Mouse (Mus musculus): ENCODE measurements around the gene Calu. TPM values are rescaled to one million over a fixed set of nuclear protein-coding genes. Genes with fewer than 3 reads are reported as not detected.

The Calu gene
- 261 and 265 TPM in 2 replicates for polyA plus RNA-seq (2016; fragmentation: Nextera tagmentation; extraction: Ambion mirVana)

GRCm38 (mm10) chr6:29347665-29348370 is at the start of gene Calu:
Calu (plus strand) TSS chr6:29348069.
- Histone ChIP-seq H3K27me3 (0 out of 2 replicates have a peak, but pooled peaks cover 4% of the 10 kb centered on the region), H3K9ac (peak within 1 kb of the TSS; percentile 77), H3K27ac (peak within 1 kb of the TSS; percentile 76), H3K4me2 (replicated peaks) (peak within 1 kb of the TSS; percentile 75), H3K9me3 (replicated peaks) (no peaks in the 10 kb centered on the region), H3K36me3 (no peaks in the 10 kb centered on the region), H3K4me1 (peaks cover 11% of the 10 kb centered on the region), H3K4me3 (peak within 1 kb of the TSS; percentile 73)
- WGBS = under 1% methylated on average over 55 of the region's 55 CpGs
- peak; percentile 100 for ATAC-seq (ENCODE audit: low FRiP score)

GRCm38 (mm10) chr6:29299112-29299511 is 48.8 kb upstream of the Calu start:
- H3K36me3 ChIP-seq = no peaks in the 10 kb centered on the region
- H3K4me1 ChIP-seq = no peaks in the 10 kb centered on the region
- no peak for ATAC-seq (ENCODE audit: low FRiP score)
- WGBS = 80% methylated on average over 2 of the region's 2 CpGs
- H3K9ac ChIP-seq = no peak overlapping the region
- no peaks in the 10 kb centered on the region for H3K9me3 ChIP-seq (replicated peaks)
- H3K4me2 ChIP-seq (replicated peaks) = no peak overlapping the region
- no peaks in the 10 kb centered on the region for H3K27me3 ChIP-seq
- no peak overlapping the region for H3K4me3 ChIP-seq
- H3K27ac ChIP-seq = no peak overlapping the region

GRCm38 (mm10) chr6:29303251-29303650 is 44.6 kb upstream of the Calu start:
- no peak overlapping the region for H3K9ac ChIP-seq
- H3K27me3 ChIP-seq = no peaks in the 10 kb centered on the region
- no peak overlapping the region for H3K4me3 ChIP-seq
- H3K4me1 ChIP-seq = no peaks in the 10 kb centered on the region
- H3K9me3 ChIP-seq (replicated peaks) = no peaks in the 10 kb centered on the region
- no peak for ATAC-seq (ENCODE audit: low FRiP score)
- H3K4me2 ChIP-seq (replicated peaks) = no peak overlapping the region
- H3K27ac ChIP-seq = no peak overlapping the region
- H3K36me3 ChIP-seq = no peaks in the 10 kb centered on the region

DNA sequence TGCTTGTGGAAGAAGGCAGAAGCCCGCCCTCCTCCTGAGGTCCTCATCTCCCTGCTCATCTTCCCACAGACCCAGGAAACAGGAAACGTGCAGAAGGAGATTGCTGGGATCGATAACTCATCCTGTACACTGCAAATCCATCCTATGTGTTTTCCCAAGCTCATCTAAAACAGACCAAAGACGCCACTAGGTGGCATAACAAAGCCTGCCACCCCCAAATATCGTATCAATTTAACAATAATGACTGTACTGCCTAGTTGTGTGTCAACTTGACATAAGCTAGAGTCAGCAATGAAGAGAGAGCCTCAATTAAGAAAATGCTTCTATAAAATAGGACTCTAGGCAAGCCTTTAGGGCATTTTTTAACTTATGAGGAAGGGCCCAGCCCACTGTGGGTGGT is 44.1 kb upstream of the Calu start:
- H3K36me3 ChIP-seq = no peaks in the 10 kb centered on the region
- no peak overlapping the region for H3K4me2 ChIP-seq (replicated peaks)
- H3K27ac ChIP-seq = no peak overlapping the region
- no peaks in the 10 kb centered on the region for H3K9me3 ChIP-seq (replicated peaks)
- H3K27me3 ChIP-seq = no peaks in the 10 kb centered on the region
- H3K4me1 ChIP-seq = no peaks in the 10 kb centered on the region
- no peak overlapping the region for H3K4me3 ChIP-seq
- ATAC-seq (ENCODE audit: low FRiP score) = no peak
- 49% methylated on average over 5 of the region's 5 CpGs for WGBS
- H3K9ac ChIP-seq = no peak overlapping the region

- Histone ChIP-seq H3K4me2 (replicated peaks) (no peak overlapping the region), H3K9ac (no peak overlapping the region), H3K27ac (no peak overlapping the region), H3K9me3 (replicated peaks) (no peaks in the 10 kb centered on the region), H3K4me1 (no peaks in the 10 kb centered on the region), H3K4me3 (no peak overlapping the region), H3K36me3 (no peaks in the 10 kb centered on the region), H3K27me3 (no peaks in the 10 kb centered on the region)
- ATAC-seq (ENCODE audit: low FRiP score) = no peak
- WGBS = 74% methylated on average over 4 of the region's 4 CpGs
These were observed 42.4 kb upstream of the Calu start for GRCm38 (mm10) chr6:29305462-29305861.

DNA sequence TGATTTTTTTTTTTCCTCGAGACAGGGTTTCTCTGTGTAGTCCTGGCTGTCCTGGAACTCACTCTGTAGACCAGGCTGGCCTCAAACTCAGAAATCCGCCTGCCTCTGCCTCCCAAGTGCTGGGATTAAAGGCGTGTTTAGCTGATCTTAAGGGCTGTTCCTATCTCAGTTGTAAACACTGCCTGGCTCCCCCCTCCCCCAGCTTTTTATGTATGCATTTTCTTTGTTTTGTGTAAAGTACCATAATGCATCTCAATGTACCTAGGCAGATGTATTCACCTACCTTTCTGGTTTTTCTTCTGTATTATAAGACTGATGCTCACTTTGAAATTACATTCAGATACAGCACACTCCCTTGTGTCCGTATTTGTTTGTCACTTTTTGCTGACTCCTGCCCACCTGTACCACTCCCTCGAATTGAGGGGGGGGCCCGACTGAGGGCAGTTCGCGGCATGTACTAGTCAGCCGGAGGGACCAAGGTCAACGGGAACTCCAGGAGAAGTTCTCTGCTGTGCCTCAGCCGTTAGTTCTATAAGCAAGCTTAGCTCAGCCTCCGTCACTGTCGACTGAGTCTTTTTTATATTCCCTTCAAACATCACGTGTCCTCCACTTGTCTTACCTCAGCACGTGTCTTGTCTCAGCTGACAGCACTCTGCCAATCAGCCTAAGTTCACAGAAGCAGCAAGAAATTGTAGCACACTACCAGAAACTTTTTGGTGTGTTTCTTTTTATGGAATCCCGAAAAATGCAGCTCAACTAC is 38.8 kb upstream of the Calu start:
- Histone ChIP-seq H3K4me2 (replicated peaks) (no peak overlapping the region), H3K4me3 (no peak overlapping the region), H3K4me1 (no peaks in the 10 kb centered on the region), H3K9me3 (replicated peaks) (no peaks in the 10 kb centered on the region), H3K9ac (no peak overlapping the region), H3K36me3 (no peaks in the 10 kb centered on the region), H3K27ac (no peak overlapping the region), H3K27me3 (no peaks in the 10 kb centered on the region)
- 89% methylated on average over 16 of the region's 16 CpGs for WGBS
- no peak for ATAC-seq (ENCODE audit: low FRiP score)

DNA sequence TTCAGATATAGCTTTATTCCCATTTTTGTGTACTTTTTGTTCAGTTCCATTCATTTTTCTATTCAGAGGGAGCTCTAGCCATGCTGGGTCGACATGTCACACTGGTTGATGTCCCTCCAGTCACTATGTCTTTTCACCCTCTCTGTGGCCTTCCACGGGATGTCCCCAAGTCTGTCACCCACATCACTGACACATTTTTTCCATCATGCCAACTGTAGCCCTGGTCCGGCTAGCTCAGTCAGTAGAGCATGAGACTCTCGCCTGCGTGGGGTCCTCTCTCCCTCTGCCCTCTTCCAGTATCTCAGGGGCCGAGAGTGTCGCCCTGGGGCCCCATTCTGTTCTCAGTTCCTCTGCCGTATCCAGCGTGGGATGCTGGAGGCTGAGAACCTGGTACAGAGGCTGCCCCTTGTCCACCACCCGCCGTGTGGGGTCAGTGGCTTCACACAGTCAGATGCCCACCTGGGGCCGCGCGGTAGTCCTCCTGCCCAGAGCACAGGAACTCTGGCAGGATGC is 34.1 kb upstream of the Calu start:
- no peak overlapping the region for H3K4me2 ChIP-seq (replicated peaks)
- no peak overlapping the region for H3K4me3 ChIP-seq
- H3K4me1 ChIP-seq = no peaks in the 10 kb centered on the region
- H3K27ac ChIP-seq = no peak overlapping the region
- WGBS = 60% methylated on average over 14 of the region's 14 CpGs
- H3K9me3 ChIP-seq (replicated peaks) = no peaks in the 10 kb centered on the region
- no peak for ATAC-seq (ENCODE audit: low FRiP score)
- no peak overlapping the region for H3K9ac ChIP-seq
- H3K27me3 ChIP-seq = no peaks in the 10 kb centered on the region
- H3K36me3 ChIP-seq = no peaks in the 10 kb centered on the region

- Histone ChIP-seq H3K4me1 (no peaks in the 10 kb centered on the region), H3K4me3 (no peak overlapping the region), H3K9ac (no peak overlapping the region), H3K4me2 (replicated peaks) (no peak overlapping the region), H3K27ac (no peak overlapping the region), H3K9me3 (replicated peaks) (no peaks in the 10 kb centered on the region), H3K27me3 (no peaks in the 10 kb centered on the region), H3K36me3 (no peaks in the 10 kb centered on the region)
- WGBS = 70% methylated on average over 2 of the region's 2 CpGs
- ATAC-seq (ENCODE audit: low FRiP score) = no peak
These were observed 30.6 kb upstream of the Calu start for GRCm38 (mm10) chr6:29317286-29317685.

DNA sequence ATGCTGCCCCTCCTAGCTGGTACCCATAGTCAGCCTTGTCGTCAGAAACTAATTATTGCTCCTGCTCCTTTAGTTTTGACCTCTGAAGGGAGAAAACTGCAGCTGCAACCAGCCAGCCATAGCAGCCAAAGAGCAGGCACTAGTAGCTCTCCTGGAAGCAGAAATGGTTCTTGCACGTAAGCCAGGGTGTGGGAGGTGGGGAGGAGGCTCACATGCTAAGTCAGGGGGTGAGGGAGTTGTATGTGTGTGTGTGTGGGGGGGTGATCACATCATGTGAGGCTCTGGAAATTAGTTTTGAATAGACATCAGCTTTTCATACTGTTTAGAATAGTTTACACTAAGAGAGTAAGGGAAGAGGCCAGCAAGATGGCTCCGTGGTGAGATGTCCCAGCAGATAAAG is 29.9 kb upstream of the Calu start:
- no peaks in the 10 kb centered on the region for H3K4me1 ChIP-seq
- no peak overlapping the region for H3K9ac ChIP-seq
- H3K4me3 ChIP-seq = no peak overlapping the region
- 72% methylated on average over 3 of the region's 3 CpGs for WGBS
- no peaks in the 10 kb centered on the region for H3K9me3 ChIP-seq (replicated peaks)
- H3K36me3 ChIP-seq = no peaks in the 10 kb centered on the region
- no peaks in the 10 kb centered on the region for H3K27me3 ChIP-seq
- ATAC-seq (ENCODE audit: low FRiP score) = no peak
- H3K27ac ChIP-seq = no peak overlapping the region
- no peak overlapping the region for H3K4me2 ChIP-seq (replicated peaks)

- no peaks in the 10 kb centered on the region for H3K27me3 ChIP-seq
- no peak within 1 kb of the TSS for H3K4me3 ChIP-seq
- no peaks in the 10 kb centered on the region for H3K36me3 ChIP-seq
- no peak within 1 kb of the TSS for H3K27ac ChIP-seq
- no peak for ATAC-seq (ENCODE audit: low FRiP score)
- no peak within 1 kb of the TSS for H3K4me2 ChIP-seq (replicated peaks)
- H3K9ac ChIP-seq = no peak within 1 kb of the TSS
- no peaks in the 10 kb centered on the region for H3K4me1 ChIP-seq
- 57% methylated on average over 3 of the region's 5 CpGs for WGBS
- H3K9me3 ChIP-seq (replicated peaks) = no peaks in the 10 kb centered on the region
These were observed 29.0 kb upstream of the Calu start, which contains the start of gene Fam71f1 for GRCm38 (mm10) chr6:29318879-29319278. Fam71f1 (plus strand) TSS chr6:29319140.

DNA sequence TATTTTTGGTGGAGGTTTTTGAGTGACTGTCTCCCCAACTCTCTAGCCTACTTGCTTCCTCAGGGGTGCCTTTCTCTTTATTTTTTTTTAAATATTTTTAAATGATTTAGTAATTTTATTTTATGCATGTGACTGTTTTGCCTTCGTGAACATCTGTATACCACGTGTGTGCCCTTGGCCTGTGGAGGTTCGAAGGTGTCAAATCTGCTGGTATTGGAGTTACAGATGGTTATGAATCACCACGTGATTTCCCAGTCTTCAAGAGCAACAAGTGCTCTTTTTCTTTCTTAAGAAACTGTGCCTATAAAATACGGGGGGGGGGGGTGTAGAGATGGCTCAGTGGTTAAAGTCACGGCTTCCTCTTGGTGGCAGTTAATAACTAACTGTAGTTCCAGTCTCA is 26.3 kb upstream of the Calu start:
- no peak overlapping the region for H3K9ac ChIP-seq
- no peak overlapping the region for H3K4me2 ChIP-seq (replicated peaks)
- no peaks in the 10 kb centered on the region for H3K27me3 ChIP-seq
- H3K4me3 ChIP-seq = no peak overlapping the region
- H3K4me1 ChIP-seq = no peaks in the 10 kb centered on the region
- ATAC-seq (ENCODE audit: low FRiP score) = no peak
- H3K36me3 ChIP-seq = no peaks in the 10 kb centered on the region
- 81% methylated on average over 6 of the region's 6 CpGs for WGBS
- H3K27ac ChIP-seq = no peak overlapping the region
- H3K9me3 ChIP-seq (replicated peaks) = no peaks in the 10 kb centered on the region

- no peaks in the 10 kb centered on the region for H3K27me3 ChIP-seq
- no peaks in the 10 kb centered on the region for H3K9me3 ChIP-seq (replicated peaks)
- 95% methylated on average over 7 of the region's 7 CpGs for WGBS
- no peaks in the 10 kb centered on the region for H3K4me1 ChIP-seq
- ATAC-seq (ENCODE audit: low FRiP score) = no peak
- no peak overlapping the region for H3K9ac ChIP-seq
- no peak overlapping the region for H3K27ac ChIP-seq
- no peak overlapping the region for H3K4me3 ChIP-seq
- no peak overlapping the region for H3K4me2 ChIP-seq (replicated peaks)
- H3K36me3 ChIP-seq = no peaks in the 10 kb centered on the region
These were observed 25.7 kb upstream of the Calu start for GRCm38 (mm10) chr6:29322147-29322546.

Data from hindbrain, embryonic 12.5 days (tissue).